Mouse (Mus musculus): ENCODE results near the gene Hoxa11. TPM values are rescaled to one million over a fixed set of nuclear protein-coding genes. Genes with fewer than 3 reads are reported as not detected.

Hoxa11 gene
- total RNA-seq (2015) (not detected in 2 replicates), total RNA-seq (2017) (not detected in 2 replicates)

GRCm38 (mm10) chr6:52245757-52246142 lies at the start of gene Hoxa11:
Gene Hoxa11, minus strand, starts transcription at chr6:52245810.
- ATAC-seq (ENCODE audit: poor library complexity, severe bottlenecking), result no peak

GRCm38 (mm10) chr6:52294616-52295015 lies 49.0 kb upstream of the Hoxa11 start:
- no peak for ATAC-seq (ENCODE audit: poor library complexity, severe bottlenecking)

- no peak for ATAC-seq (ENCODE audit: poor library complexity, severe bottlenecking)
Measured at GRCm38 (mm10) chr6:52292328-52292727, 46.7 kb upstream of the Hoxa11 start.

- ATAC-seq (ENCODE audit: poor library complexity, severe bottlenecking), result no peak
Measured at GRCm38 (mm10) chr6:52291021-52291860, 45.6 kb upstream of the Hoxa11 start.

- no peak for ATAC-seq (ENCODE audit: poor library complexity, severe bottlenecking)
Measured at GRCm38 (mm10) chr6:52290186-52290585, 44.6 kb upstream of the Hoxa11 start.

GRCm38 (mm10) chr6:52283896-52284295 lies 38.3 kb upstream of the Hoxa11 start:
- ATAC-seq (ENCODE audit: poor library complexity, severe bottlenecking), result no peak

- no peak for ATAC-seq (ENCODE audit: poor library complexity, severe bottlenecking)
Measured at GRCm38 (mm10) chr6:52281084-52281483, 35.5 kb upstream of the Hoxa11 start.

- ATAC-seq (ENCODE audit: poor library complexity, severe bottlenecking), result no peak
Measured at GRCm38 (mm10) chr6:52276920-52277319, 31.3 kb upstream of the Hoxa11 start.

- no peak for ATAC-seq (ENCODE audit: poor library complexity, severe bottlenecking)
Measured at GRCm38 (mm10) chr6:52276382-52276781, 30.8 kb upstream of the Hoxa11 start.

- no peak for ATAC-seq (ENCODE audit: poor library complexity, severe bottlenecking)
Measured at GRCm38 (mm10) chr6:52275563-52276280, 30.1 kb upstream of the Hoxa11 start.

- no peak for ATAC-seq (ENCODE audit: poor library complexity, severe bottlenecking)
Measured at GRCm38 (mm10) chr6:52274576-52274975, 29.0 kb upstream of the Hoxa11 start.

- no peak for ATAC-seq (ENCODE audit: poor library complexity, severe bottlenecking)
Measured at GRCm38 (mm10) chr6:52273656-52274280, 28.2 kb upstream of the Hoxa11 start.

GRCm38 (mm10) chr6:52272766-52273655 lies 27.4 kb upstream of the Hoxa11 start:
- ATAC-seq (ENCODE audit: poor library complexity, severe bottlenecking), result no peak

GRCm38 (mm10) chr6:52270494-52271480 lies 25.2 kb upstream of the Hoxa11 start:
- 0 out of 2 replicates have a peak, but pooled peaks have one; percentile 49 for ATAC-seq (ENCODE audit: poor library complexity, severe bottlenecking)

- no peak for ATAC-seq (ENCODE audit: poor library complexity, severe bottlenecking)
Measured at GRCm38 (mm10) chr6:52268756-52269155, 23.1 kb upstream of the Hoxa11 start.

- ATAC-seq (ENCODE audit: poor library complexity, severe bottlenecking), result no peak
Measured at GRCm38 (mm10) chr6:52268341-52268740, 22.7 kb upstream of the Hoxa11 start.

GRCm38 (mm10) chr6:52267691-52268090 lies 22.1 kb upstream of the Hoxa11 start:
- ATAC-seq (ENCODE audit: poor library complexity, severe bottlenecking), result no peak

GRCm38 (mm10) chr6:52267221-52267620 lies 21.6 kb upstream of the Hoxa11 start:
- no peak for ATAC-seq (ENCODE audit: poor library complexity, severe bottlenecking)

- ATAC-seq (ENCODE audit: poor library complexity, severe bottlenecking), result no peak
Measured at GRCm38 (mm10) chr6:52266666-52266985, 21.0 kb upstream of the Hoxa11 start.
